Mouse (Mus musculus) ovary, postnatal 36 days (tissue): Measurements from ENCODE around the gene Elf1.
"Not testable (repeated sequence)": the region's sequence is repeated elsewhere in the genome, so short reads cannot be mapped to it uniquely, and the experiment has no call there.

Source experiments
- DNase-seq: peaks from one replicate; pipeline ENCODE4 v3.0.0; 2022; ENCODE audit warnings: low spot score, mixed read lengths

Gene Elf1

GRCm38 (mm10) chr14:79480624-79481338 lies at the start of gene Elf1:
Elf1 (plus strand) TSS chr14:79481194.
- DNase-seq, result peak; percentile 97

- no peak for DNase-seq
Observed at GRCm38 (mm10) chr14:79434068-79434467, 46.9 kb upstream of the Elf1 start.

- DNase-seq, result no peak
Observed at GRCm38 (mm10) chr14:79440655-79441054, 40.3 kb upstream of the Elf1 start.

GRCm38 (mm10) chr14:79441441-79441840 lies 39.6 kb upstream of the Elf1 start:
- no peak for DNase-seq

DNA sequence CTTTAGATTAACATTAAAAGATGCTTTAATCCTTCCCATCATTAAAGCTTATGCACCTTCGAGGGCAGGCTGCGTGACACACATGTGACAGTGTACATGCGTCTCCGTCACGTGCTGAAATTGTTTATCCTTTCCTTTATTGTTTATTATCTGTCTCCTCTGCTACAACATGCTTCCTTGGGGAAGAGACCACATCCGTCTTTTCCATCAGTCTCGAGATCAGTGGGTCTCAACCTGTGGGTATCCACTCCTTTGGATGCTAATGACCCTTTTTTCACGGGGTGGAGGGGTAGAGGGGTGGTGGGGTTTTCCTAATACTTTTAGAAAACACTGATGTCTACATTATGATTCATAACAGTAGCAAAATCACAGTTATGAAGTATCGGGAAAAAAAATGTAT lies 36.4 kb upstream of the Elf1 start:
- no peak for DNase-seq

GRCm38 (mm10) chr14:79445055-79445620 lies 35.9 kb upstream of the Elf1 start:
- DNase-seq, result no peak

GRCm38 (mm10) chr14:79451681-79452590 lies 29.1 kb upstream of the Elf1 start, which contains the start of gene Kbtbd6:
Kbtbd6 (plus strand) TSS chr14:79451835.
- DNase-seq, result peak; percentile 67

DNA sequence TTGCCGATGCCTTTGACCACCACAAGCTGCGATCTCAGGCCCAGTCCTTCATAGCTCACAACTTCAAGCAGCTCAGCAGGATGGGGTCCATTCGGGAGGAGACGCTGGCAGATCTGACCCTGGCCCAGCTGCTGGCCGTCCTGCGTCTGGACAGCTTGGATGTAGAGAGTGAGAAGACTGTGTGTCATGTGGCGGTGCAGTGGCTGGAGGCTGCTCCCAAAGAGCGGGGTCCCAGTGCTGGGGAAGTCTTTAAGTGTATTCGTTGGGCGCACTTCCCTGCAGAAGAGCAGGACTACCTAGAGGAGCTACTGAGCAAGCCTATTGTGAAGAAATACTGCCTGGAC lies 28.4 kb upstream of the Elf1 start:
- DNase-seq, result not testable (repeated sequence)

DNA sequence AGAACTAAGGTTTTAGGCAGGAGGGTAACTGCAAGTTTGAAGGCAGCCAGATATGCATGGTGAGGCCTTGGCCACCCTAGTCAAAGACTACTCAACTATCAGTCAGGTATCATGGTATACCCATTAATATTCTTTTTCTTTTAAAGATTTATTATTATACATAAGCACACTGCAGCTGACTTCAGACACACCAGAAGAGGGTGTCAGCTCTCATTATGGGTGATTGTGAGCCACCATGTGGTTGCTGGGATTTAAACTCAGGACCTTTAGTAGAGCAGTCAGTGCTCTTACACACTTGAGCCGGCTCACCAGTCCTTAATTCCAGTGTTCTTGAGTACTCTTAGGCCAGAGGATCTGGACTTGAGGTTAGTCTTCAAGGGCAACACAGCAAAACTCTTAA lies 20.6 kb upstream of the Elf1 start:
- no peak for DNase-seq

DNA sequence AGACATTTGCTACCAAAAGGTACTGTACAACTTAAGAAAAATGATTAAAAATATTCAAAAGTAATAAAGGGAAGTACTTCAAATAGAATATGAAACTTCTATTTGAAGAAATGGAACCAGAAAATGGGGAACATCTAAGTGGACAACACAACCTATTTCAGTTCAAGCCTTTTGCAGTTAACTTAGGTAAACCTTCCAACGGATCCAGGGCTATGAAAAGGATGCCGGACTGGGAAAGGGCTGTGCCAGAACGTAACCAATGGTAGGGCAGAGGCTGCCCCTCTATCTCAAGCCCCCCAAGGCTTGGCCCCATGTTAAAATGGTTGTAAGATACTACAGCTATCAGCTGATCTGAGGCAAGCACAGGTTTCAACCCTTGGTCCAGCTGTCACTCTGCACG lies 20.0 kb upstream of the Elf1 start:
- DNase-seq, result no peak

GRCm38 (mm10) chr14:79465623-79466022 lies 15.4 kb upstream of the Elf1 start:
- no peak for DNase-seq

DNA sequence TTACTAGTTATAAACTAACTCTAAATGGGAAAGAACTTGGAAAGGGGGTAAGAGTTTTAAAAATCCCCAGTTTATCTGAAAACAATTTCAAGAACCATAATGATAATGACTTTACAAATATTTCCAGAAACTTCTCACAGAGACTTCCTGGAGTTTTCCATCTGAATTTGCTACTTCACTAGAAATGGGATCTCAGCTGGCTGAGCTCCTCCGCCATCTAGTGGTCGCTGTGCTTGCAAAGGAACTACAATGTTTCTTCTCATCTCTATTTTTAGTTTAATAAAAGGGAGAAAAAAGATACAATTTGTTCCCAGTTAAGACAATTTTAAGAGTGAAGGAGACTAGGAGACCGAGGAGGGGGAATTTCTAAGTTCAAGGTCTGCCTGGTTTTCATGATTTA lies 13.4 kb upstream of the Elf1 start:
- DNase-seq, result peak; percentile 55

DNA sequence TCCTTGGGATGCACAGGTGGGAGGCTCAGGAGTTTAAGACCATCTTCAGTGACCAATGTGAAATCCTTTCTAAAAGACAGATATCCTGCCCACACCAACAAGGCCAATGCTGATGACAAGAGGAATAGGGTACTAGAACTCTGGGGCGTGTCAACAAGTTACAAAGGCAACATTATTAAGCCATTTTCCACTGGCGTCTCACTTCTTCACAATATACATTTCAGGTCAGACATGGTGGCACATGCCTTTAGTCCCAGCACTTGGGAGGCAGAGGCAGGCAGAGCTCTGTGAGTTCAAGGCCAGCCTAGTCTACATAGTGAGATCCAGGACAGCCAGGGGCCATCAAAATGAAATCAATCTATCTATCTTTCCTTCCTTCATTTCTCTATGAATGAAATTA lies 7.6 kb upstream of the Elf1 start:
- no peak for DNase-seq

- DNase-seq, result peak; percentile 90
Observed at GRCm38 (mm10) chr14:79481339-79482151, 551 bp downstream of the Elf1 start, which contains the start of gene Wbp4. Wbp4 (minus strand) TSS chr14:79481520.

- no peak for DNase-seq
Observed at GRCm38 (mm10) chr14:79482251-79482661, 1.3 kb downstream of the Elf1 start.

DNA sequence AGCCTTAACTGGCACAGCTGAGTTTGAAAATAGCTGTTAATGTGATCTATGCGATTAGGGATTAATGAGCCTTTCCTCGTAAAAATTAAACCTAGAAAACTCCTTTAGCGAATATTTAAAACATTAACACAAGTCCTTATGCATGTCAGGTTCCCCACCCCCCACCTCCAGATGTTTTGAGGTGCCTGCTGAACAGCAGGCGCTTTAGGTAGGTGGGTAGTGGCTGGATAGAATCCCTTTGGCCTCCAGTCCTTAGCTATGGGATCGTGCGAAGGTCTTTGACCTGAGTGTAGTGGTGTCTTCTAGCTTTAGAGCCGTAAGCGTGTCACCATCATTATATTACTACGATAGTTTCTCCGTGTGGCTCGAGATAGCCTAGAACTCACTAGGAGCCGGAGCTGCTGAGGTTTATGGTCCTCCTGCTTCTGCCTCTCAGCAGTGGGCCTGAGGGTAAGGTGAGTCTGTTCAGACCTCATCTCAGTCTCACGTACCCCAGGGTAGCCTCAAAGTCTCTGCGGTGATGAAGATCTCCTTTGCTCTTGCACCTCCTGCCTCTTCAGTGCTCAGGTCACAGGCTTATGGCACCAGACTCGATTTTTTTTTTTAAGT lies 1.9 kb downstream of the Elf1 start:
- DNase-seq, result no peak

GRCm38 (mm10) chr14:79483611-79484120 lies 2.7 kb downstream of the Elf1 start:
- no peak for DNase-seq

DNA sequence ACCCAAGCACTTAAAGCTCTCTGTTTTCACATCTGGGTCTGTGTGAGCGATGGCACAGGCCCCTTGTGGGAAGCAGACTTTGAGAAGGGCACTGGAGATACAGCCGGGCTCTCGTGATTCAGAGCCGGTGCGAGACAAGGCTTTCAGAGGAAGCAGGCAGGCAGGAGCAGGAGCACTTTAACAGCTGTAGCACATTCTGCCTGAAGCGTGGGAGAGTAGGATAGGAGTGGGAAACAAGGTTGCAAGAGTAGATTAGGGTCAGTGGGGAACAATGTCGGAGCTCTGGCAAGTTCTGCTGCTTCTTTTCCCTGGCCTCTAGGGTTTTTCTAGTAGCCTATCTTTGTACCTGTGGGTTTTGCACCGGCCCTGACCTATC lies 5.6 kb downstream of the Elf1 start:
- DNase-seq, result no peak

GRCm38 (mm10) chr14:79486993-79487731 lies 6.2 kb downstream of the Elf1 start:
- DNase-seq, result peak; percentile 41

DNA sequence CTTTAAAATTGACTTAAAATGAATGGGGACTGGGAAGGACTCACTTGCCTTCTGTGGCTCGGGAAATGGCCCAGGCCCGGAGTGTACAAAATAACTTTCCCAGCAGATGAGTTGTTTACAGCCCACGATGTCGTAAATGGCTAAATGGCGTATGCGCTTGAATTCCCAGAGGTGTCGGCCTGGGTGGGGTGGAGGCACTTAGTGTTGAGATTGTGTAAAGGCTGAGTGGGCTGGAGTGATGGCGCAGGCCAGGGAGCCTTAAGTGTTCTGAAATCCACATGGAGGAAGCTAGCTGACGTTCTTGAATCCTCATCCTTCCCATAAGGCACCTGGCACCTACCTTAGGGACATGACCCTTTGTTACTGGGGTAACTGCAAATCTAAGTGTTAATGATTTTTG lies 7.5 kb downstream of the Elf1 start:
- DNase-seq, result peak; percentile 22

GRCm38 (mm10) chr14:79489150-79489549 lies 8.2 kb downstream of the Elf1 start:
- DNase-seq, result no peak
